Mouse (Mus musculus): ENCODE measurements around the gene Arhgap23. TPM values are rescaled to one million over a fixed set of nuclear protein-coding genes. Genes with fewer than 3 reads are reported as not detected.

Gene Arhgap23
- polyA plus RNA-seq, 1 experiment from 2014 or later = 5.4 TPM

- DNase-seq (ENCODE audit: low spot score) = no peak
- Histone ChIP-seq H3K27ac (ENCODE audit: low read depth, low read length) (no peak overlapping the region), H3K9ac (ENCODE audit: low read length) (peak overlapping the region; percentile 76), H3K4me1 (ENCODE audit: control insufficient read depth, insufficient read depth, low read length) (peaks cover 32% of the 10 kb centered on the region), H3K36me3 (ENCODE audit: control insufficient read depth, insufficient read depth, low read length) (peaks cover 16% of the 10 kb centered on the region; the same call in 1 of the 2 replicates), H3K4me3 (ENCODE audit: low read depth, low read length) (peak overlapping the region; percentile 48), H3K4me2 (ENCODE audit: low read length) (peak overlapping the region; percentile 98), H3K9me3 (replicated peaks; ENCODE audit: control insufficient read depth, low read length) (no peaks in the 10 kb centered on the region), H3K27me3 (replicated peaks; ENCODE audit: control insufficient read depth, insufficient read depth, low read length) (0 out of 2 replicates have a peak, but pooled peaks cover 12% of the 10 kb centered on the region)
- WGBS = 6% methylated on average over 26 of the region's 26 CpGs
- ATAC-seq = peak; percentile 33
Observed at GRCm38 (mm10) chr11:97545808-97546560, 130.7 kb downstream of the Arhgap23 start.

DNA sequence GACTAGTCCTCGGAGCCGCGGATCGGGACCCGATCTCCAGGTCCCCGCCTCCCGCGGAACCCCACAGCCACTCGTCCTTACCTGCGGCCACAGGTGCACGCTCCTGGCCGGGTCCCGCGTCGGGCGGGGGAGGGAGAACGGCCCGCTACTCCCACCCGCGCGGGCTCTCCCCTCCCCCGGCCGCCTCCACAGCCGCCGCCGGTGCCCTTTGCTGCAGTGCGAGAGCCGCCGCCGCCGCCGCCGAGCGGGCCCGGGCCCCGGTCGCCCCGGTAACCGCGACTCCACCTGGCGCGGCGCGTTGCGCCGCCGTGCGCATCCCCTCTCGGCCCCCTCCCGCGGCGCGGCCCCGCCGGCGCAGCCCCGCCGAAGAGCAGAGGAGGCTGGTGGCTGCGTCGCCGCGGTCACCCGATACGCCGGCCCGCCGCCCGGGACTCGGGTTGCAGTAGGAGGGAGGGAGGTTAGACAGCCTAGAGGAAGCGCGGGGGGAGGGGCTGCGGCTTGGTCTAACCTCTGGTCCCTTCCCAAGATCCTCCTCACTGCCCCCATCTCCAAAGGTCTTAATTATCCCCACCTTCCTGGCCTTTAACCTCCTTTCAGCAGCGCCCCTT is 131.6 kb downstream of the Arhgap23 start:
- Histone ChIP-seq H3K36me3 (ENCODE audit: control insufficient read depth, insufficient read depth, low read length) (peaks cover 18% of the 10 kb centered on the region; the same call in 1 of the 2 replicates), H3K27ac (ENCODE audit: low read depth, low read length) (no peak overlapping the region), H3K4me3 (ENCODE audit: low read depth, low read length) (peak overlapping the region; percentile 48), H3K27me3 (replicated peaks; ENCODE audit: control insufficient read depth, insufficient read depth, low read length) (0 out of 2 replicates have a peak, but pooled peaks cover 15% of the 10 kb centered on the region), H3K4me2 (ENCODE audit: low read length) (peak overlapping the region; percentile 98), H3K9me3 (replicated peaks; ENCODE audit: control insufficient read depth, low read length) (no peaks in the 10 kb centered on the region), H3K4me1 (ENCODE audit: control insufficient read depth, insufficient read depth, low read length) (peaks cover 35% of the 10 kb centered on the region), H3K9ac (ENCODE audit: low read length) (peak overlapping the region; percentile 76)
- 0% methylated on average over 41 of the region's 73 CpGs for WGBS
- DNase-seq (ENCODE audit: low spot score) (no peak), ATAC-seq (peak; percentile 64)

DNA sequence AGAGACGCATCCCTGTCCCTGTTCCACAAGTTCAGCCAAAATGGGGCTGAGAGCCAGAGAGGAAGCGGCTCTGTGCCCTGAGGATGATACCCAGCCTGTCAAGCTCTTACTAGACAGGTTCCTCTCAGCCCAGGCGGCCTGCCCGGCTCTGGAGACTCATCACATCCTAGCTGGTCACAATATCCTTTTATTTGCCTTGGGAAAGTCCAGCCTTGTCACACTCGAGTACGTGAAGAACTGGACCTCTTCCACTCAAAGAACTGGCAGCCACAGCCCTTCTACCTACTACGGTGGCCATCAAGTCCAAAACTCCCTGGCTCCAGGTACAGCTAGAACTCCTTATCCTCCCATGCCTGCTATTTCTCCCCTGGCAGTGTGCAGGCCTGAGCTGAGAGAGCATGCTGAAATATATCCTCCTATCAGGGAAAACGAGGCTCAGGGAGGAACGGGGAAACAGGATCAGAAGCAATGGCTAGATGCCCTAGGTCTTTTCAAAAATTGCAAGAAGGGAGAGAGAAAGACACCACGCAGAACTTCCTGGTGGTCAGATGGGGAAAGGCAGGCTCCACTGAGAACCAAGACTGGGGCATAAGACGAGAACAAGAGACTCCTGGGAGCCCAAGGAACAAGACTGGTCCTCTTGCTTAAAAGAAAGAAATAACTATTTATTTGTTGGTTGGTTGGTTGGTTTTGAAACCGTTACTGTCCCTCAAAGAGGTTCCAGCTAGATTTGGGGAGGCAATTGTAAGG is 132.8 kb downstream of the Arhgap23 start:
- peaks cover 15% of the 10 kb centered on the region; the same call in 1 of the 2 replicates for H3K36me3 ChIP-seq (ENCODE audit: control insufficient read depth, insufficient read depth, low read length)
- H3K4me3 ChIP-seq (ENCODE audit: low read depth, low read length) = no peak overlapping the region
- no peak overlapping the region for H3K9ac ChIP-seq (ENCODE audit: low read length)
- WGBS = 70% methylated on average over 12 of the region's 12 CpGs
- DNase-seq (ENCODE audit: low spot score) (no peak), ATAC-seq (no peak)
- H3K4me1 ChIP-seq (ENCODE audit: control insufficient read depth, insufficient read depth, low read length) = peaks cover 32% of the 10 kb centered on the region
- 0 out of 2 replicates have a peak, but pooled peaks cover 15% of the 10 kb centered on the region for H3K27me3 ChIP-seq (replicated peaks; ENCODE audit: control insufficient read depth, insufficient read depth, low read length)
- H3K9me3 ChIP-seq (replicated peaks; ENCODE audit: control insufficient read depth, low read length) = no peaks in the 10 kb centered on the region
- no peak overlapping the region for H3K27ac ChIP-seq (ENCODE audit: low read depth, low read length)
- no peak overlapping the region for H3K4me2 ChIP-seq (ENCODE audit: low read length)

- Histone ChIP-seq H3K27me3 (replicated peaks; ENCODE audit: control insufficient read depth, insufficient read depth, low read length) (0 out of 2 replicates have a peak, but pooled peaks cover 15% of the 10 kb centered on the region), H3K9me3 (replicated peaks; ENCODE audit: control insufficient read depth, low read length) (no peaks in the 10 kb centered on the region), H3K9ac (ENCODE audit: low read length) (no peak overlapping the region), H3K4me2 (ENCODE audit: low read length) (no peak overlapping the region), H3K4me1 (ENCODE audit: control insufficient read depth, insufficient read depth, low read length) (peaks cover 25% of the 10 kb centered on the region), H3K36me3 (ENCODE audit: control insufficient read depth, insufficient read depth, low read length) (peaks cover 15% of the 10 kb centered on the region; the same call in 1 of the 2 replicates), H3K4me3 (ENCODE audit: low read depth, low read length) (no peak overlapping the region), H3K27ac (ENCODE audit: low read depth, low read length) (no peak overlapping the region)
- ATAC-seq (no peak), DNase-seq (ENCODE audit: low spot score) (no peak)
- WGBS = 45% methylated on average over 8 of the region's 8 CpGs
Observed at GRCm38 (mm10) chr11:97548757-97549156, 133.4 kb downstream of the Arhgap23 start.

Other genes with a start within 250 kb of the Arhgap23 start
- gene Kpnb1, start 227.7 kb upstream of the Arhgap23 start, polyA plus RNA-seq (2014; fragmentation: Nextera tagmentation; extraction: Ambion mirVana) = 41.7 and 41.9 TPM in 2 replicates
- 91.3 and 97.4 TPM in 2 replicates for gene Npepps, start 134.9 kb upstream of the Arhgap23 start, polyA plus RNA-seq (2014; fragmentation: Nextera tagmentation; extraction: Ambion mirVana)
- gene Mrpl45, start 99.8 kb upstream of the Arhgap23 start, polyA plus RNA-seq (2014; fragmentation: Nextera tagmentation; extraction: Ambion mirVana) = 42.2 and 43.4 TPM in 2 replicates
- 0.20 and 0.34 TPM in 2 replicates for gene Gpr179, start 63.5 kb upstream of the Arhgap23 start, polyA plus RNA-seq (2014; fragmentation: Nextera tagmentation; extraction: Ambion mirVana)
- gene Socs7, start 53.0 kb upstream of the Arhgap23 start, polyA plus RNA-seq (2014; fragmentation: Nextera tagmentation; extraction: Ambion mirVana) = 5.7 and 5.9 TPM in 2 replicates
- gene 4933428G20Rik, start 84.8 kb downstream of the Arhgap23 start, polyA plus RNA-seq (2014; fragmentation: Nextera tagmentation; extraction: Ambion mirVana) = 0.40 TPM in 1 of 2 replicates, not detected in the other
- 5.6 and 6.4 TPM in 2 replicates for gene Srcin1, start 160.7 kb downstream of the Arhgap23 start, polyA plus RNA-seq (2014; fragmentation: Nextera tagmentation; extraction: Ambion mirVana)
- 2.5 and 3.3 TPM in 2 replicates for gene Epop, start 214.2 kb downstream of the Arhgap23 start, polyA plus RNA-seq (2014; fragmentation: Nextera tagmentation; extraction: Ambion mirVana)
- gene Mllt6, start 247.9 kb downstream of the Arhgap23 start, polyA plus RNA-seq (2014; fragmentation: Nextera tagmentation; extraction: Ambion mirVana) = 5.0 and 5.9 TPM in 2 replicates